Mouse (Mus musculus) spleen, adult 2 months (tissue): ENCODE data around the gene Brms1.

ENCODE experiments used
- CTCF ChIP-seq: fragments of 200-500 bp; IDR thresholded peaks from 2 replicates; pipeline ENCODE4 v1.5.1; 2011; ENCODE audit warnings: mild to moderate bottlenecking, inconsistent platforms; ENCODE audit not compliant: insufficient read depth, insufficient read length, insufficient replicate concordance; ENCODE audit errors: extremely low read depth
- POLR2A ChIP-seq: fragments of 200-500 bp; IDR thresholded peaks from 2 replicates; pipeline ENCODE4 v1.6.1; 2011; ENCODE audit warnings: low read depth, low read length, inconsistent platforms

GRCm38 (mm10) chr19:5056251-5056650 is 15.1 kb downstream of the Brms1 start:
- TF ChIP-seq CTCF: peak; percentile 55; the same call in 1 of the 2 replicates
- no peak for TF ChIP-seq POLR2A
